Mouse (Mus musculus) T-helper 17 cell (primary cell): ENCODE results near the gene Apold1.

Experiments
- in situ Hi-C, 2 experiments: fragments of 300-600 bp; cut with MboI, MseI; formaldehyde crosslinking; loops; 1 replicate in 1 of 2; 2 replicates in 1 of 2; pipeline ENCODE4 v1.15.1; 2025; ENCODE audit warnings: high pct_unique_total_duplicates in 2 of 2

Gene Apold1

DNA sequence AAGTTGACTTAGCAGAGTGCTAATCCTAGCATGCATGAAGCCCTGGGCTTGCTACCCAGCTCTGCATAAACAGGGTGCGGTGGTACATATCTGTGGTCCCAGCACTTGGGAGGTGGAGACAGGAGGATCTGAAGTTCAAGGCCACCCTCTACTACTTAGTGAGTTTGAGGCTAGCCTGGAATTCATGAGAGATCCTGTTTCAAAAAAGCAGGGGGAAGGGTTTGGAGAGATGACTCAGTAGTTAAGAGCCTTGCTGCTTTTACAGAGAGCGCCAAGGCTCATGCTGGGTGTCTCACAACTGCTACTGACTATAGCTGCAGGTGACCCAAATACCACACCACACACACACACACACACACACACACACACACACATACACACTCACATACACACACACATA lies 12.0 kb upstream of the Apold1 start:
- in situ Hi-C loops, result no loop called here

DNA sequence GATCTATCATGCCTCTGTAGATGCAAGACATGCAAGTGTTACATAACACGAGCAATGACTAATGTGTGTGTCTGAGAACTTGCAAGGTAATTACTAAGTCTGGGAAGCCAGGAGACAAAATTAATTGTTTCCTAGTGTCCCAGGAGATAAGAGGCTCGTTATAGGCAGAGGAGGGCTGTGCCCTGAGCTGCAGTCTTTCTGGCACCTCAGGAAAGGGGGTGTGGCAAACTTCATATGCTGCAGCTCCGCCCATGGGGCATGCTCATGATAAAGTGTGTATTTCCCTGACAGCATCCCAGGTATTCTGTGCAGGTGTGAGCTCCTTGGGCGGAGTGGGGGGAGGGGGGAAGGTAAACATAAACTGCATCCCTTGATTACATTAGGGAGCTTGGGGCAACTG lies 9.4 kb upstream of the Apold1 start:
- in situ Hi-C loops, result no loop called here

DNA sequence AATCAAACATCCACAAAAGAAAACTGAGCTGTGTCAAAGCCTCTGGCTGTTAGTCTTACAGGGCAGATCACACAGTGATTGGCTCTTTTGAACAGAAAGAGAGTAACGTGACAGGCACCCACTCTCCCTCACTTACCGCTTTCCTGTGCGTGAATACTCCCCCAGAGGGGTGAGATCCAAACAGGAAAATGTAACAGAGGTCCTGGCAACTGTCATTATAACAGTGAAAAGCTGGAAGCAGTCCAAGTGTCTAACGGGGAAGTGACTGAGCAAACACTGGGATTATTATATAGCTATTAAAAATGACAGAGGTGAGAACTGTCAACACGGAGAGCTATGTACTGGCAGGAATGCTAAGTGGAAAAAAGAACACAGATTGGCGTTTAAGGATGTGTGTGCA lies 4.9 kb upstream of the Apold1 start:
- in situ Hi-C loops, result no loop called here

DNA sequence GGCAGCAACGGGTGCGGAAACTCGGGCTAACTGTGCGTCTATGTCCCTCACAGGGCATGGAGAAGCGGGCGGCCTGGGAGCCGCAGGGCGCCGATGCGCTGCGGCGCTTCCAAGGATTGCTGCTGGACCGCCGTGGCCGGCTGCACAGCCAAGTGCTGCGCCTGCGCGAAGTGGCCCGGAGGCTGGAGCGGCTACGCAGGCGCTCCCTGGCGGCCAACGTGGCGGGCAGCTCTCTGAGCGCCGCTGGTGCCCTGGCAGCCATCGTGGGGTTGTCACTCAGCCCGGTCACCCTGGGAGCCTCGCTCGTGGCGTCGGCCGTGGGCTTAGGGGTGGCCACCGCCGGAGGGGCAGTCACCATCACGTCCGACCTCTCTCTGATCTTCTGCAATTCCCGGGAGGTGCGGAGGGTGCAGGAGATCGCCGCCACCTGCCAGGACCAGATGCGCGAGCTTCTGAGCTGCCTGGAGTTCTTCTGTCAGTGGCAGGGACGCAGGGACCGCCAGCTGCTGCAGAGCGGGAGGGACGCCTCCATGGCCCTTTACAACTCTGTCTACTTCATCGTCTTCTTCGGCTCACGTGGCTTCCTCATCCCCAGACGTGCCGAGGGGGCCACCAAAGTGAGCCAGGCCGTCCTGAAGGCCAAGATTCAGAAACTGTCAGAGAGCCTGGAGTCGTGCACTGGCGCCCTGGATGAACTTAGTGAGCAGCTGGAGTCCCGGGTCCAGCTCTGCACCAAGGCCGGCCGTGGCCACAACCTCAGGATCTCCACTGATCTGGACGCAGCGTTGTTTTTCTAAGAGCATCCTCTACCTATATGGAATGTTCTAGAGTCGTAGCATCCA lies 2.2 kb downstream of the Apold1 start:
- in situ Hi-C loops, result loop anchor here in 1 of 2 experiments (10.0 kb wide), 1 partner anchor 839 kb away; no protein-coding TSS in a partner anchor

DNA sequence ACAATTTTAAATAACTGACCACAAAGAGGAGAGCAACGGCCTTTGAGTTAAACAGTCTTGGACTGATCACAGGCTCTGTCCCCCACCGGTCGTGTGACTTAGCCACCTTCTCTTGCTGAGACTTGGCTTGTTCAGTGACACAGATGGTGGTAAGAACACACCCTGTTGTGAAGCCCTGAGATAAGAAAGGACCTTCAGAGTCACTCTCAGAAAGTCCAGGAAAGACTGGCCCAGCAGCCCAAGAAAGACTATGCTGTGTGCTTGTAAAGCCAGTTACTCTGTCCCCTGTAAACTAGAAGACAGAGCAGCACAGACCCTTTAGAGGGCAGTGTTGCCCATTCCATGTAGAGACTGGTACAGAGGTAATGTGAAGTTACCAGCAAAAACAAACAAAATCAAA lies 3.2 kb downstream of the Apold1 start:
- in situ Hi-C loops, result loop anchor here in 1 of 2 experiments (10.0 kb wide), 1 partner anchor 840 kb away; no protein-coding TSS in a partner anchor

DNA sequence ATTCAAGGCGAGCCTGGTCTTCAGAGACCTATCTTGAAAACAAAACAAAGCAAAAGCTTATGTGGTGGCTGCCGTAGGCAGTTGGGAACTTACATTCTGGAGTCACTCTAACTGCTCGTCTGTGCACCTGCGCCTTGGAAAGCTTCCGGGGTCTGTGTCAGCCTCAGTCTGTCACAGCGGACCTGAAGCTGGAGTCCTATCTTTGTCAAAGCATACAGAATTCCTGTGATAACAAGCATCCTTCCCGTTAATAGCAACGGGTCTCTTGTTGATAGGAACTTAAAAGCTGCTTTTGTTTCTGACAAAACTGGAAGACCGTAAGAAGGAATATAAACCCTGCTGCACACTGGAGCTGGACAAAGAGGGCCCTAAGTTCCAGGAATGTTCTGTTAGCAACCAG lies 6.9 kb downstream of the Apold1 start:
- in situ Hi-C loops, result loop anchor here in 1 of 2 experiments (10.0 kb wide), 1 partner anchor 844 kb away; no protein-coding TSS in a partner anchor

DNA sequence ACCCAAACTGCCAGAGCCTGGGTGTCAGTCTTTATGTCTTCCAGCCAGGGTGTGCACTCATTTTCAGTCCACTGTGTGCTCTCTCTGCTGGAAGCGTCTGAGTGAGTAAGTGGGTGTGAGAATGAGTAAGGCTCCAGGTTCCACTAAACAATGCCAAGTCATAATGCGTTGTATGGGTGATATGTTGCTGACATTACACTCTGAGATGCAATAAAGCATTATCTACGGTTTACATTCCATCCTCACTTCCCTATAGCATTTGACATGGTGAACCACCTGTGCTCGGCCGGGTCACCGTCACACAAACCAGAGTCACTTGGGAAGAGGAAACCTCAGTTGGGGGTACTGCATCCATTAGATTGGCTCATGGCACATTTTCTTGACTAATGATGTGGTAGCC lies 9.2 kb downstream of the Apold1 start:
- in situ Hi-C loops, result no loop called here

DNA sequence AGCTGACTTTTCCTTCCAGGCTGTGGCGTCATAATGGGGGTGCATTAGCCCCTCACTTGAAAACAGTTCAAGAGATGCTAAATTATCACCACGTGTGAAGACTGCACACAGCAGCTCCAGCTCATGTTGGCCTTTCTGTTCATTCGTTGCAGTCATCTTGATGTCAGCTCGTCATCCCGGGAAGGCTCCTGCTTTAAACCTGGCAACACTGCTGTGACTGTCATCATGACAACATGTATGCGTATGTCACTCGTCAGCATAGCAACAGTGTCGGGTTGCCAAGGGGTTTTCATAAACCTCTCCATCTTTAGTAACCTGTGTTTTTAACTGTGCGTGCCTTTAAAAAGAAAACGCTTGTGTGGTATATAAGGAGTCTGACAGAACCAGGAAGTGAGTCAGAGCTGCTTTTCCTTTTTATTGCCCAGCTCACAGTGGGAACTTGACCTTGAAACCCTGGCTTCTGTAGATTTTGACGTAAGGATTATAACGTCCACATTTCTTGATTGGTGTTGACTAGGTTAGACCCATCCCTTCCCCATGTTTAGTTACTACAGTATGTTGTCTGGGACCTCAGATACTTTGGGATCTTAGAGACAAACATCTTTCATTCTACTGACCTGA lies 12.6 kb downstream of the Apold1 start:
- in situ Hi-C loops, result no loop called here

DNA sequence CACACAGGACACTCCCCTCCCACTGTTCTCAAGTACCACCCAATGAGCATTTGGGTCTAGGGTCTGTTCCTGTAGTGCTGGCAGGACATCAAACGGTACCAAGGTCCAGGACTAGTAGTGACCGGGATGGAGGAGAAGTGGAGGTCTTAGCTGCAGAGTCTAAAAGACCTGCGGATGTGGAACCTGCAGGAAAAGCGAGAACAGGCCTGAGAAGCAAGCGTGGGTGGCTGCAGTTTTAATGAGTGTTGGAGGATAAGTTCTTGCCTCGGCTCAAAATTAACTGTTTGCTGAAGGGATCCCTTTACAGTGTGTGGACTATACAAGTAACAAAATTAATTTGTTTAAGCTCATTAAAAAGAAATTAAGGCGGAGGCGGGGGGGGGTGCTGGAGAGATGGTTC lies 13.5 kb downstream of the Apold1 start:
- in situ Hi-C loops, result no loop called here

DNA sequence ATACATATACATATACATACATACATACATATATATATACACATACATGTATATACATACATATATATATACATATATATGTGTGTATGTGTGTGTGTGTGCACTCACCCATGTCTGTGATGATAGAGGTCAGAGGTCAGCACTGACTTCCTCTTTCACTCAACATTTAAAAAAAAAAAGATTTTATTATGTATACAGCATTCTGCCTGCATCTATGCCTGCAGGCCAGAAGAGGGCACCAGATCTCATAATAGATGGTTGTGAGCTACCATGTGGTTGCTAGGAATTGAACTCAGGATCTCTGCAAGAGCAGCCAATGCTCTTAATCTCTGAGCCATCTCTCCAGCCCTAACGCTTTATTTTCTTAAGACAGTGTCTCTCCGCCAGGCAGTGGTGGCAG lies 15.4 kb downstream of the Apold1 start:
- in situ Hi-C loops, result no loop called here

DNA sequence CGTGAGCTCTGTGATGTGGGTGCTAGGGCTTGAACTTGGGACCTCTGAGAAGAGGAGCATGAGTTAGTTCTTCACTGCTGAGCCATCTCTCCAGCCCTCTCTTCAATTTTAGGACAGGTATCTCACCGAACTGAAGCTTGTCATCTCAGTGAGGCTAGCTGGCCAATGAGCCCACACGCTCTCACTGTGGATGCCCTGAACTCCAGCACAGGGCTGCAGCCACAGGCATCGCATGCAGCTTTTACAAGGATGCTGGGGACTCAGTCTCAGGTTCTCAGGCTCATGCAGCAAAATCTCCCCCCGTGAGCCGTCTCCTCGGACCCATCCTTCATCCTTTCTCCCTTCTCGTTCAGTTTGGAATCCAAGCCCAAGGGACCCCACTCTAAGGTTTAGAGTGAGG lies 16.6 kb downstream of the Apold1 start:
- in situ Hi-C loops, result no loop called here

DNA sequence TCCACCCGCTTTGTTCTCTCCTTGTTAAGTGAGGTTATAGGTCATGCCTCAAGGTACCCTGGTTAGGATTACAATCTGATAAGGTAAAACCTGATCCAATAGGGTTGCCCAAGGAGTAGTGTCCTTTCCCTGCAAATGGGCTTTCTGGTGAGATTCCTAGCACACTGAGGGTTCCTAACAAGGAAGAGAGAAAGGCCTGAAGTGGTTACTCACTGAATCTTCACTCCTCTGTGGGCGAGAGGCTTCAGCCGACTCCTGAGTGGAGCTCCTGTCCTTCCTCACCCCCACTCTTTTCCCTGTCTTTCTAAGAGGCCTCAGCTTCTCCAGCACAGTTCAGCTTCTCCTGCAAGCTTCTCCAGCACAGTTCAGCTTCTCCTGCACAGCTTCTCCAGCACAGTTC lies 17.3 kb downstream of the Apold1 start:
- in situ Hi-C loops, result no loop called here

DNA sequence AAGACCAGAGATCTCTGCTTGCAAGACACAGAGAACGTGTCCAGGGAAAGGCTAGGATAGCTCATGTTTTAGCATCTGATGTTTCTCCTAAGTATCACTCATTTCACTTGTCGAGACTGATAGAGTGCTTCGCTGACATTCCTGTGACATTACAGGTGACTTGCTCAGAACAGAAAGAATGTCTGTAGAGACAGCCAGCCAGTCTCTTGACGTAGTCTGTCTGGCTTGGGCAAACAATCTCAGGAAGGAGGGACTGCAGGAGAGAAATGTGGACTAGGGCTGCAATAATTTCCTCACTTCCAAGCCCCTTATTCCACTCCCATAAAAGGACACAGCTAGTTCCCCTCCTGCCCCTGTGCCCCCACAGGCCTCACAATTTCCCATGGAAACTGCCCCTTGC lies 18.8 kb downstream of the Apold1 start:
- in situ Hi-C loops, result no loop called here

DNA sequence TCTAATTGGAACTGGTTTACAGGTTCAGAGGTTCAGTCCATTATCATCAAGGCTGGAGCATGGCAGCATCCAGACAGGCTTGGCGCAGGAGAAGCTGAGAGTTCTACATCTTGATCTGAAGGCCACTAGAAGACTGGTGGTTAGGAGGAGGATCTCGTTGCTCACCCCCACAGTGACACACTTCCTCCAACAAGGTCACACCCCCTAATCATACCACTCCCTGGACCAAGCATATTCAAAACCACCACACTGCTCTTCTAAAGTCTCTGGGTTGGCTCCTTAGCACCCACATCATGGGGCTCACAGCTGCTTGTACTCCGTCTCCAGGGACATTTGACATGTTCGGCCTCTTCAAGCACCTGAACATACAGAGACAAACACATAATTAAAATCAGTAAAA lies 20.5 kb downstream of the Apold1 start:
- in situ Hi-C loops, result no loop called here

DNA sequence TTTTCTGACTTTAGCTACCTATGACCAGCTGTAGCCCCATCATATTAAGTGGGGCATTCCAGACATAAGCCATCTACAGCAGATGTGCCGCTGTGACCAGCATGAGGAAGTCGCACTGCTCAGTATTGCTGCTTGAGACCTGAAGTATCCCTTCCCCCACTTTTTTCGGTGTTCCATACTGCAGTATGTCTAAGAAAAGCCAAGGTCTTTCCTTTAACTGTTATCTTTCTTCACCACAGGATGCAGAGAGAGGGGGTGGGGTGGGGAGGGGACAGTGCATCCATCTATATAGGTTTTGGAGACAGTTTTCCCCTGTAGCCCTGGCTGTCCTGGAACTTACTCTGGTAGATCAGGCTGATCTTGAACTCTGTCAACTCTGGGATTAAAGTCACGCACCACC lies 24.9 kb downstream of the Apold1 start:
- in situ Hi-C loops, result no loop called here

DNA sequence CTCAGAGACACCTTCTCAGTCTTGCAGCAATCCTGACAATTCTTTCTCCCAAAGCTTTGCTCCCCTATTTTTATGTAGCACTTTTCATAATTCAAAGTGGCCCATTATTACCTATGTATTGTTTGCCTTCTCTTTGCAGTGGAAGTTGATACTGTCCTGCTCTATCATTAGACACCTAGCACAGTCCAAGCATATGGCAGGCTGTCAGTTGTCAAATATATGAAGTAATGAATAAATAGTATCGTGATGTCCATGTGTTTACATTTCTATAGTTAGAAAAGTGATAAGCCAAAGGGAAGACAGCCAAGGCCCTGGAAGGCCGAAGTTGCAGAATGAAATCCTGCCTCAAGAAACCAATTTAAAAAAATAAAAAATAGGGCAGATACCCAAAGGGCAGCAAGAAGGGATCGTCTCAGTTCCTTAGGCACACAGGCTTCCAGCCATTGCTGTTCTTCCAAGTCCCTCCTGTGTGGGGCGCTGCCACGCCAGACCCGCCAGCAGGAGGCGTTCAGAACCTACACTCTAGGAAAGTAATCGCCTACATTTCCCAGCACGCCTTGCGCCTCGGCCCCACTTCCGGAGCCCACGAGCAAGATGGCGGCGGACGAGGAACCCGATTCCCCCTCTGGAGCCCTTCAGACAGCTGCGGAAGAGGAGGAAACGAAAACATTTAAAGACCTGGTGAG lies 29.7 kb downstream of the Apold1 start, which contains the start of gene Ddx47:
Gene Ddx47, plus strand, starts transcription at position 565 of the 686 bp plus-strand sequence.
- in situ Hi-C loops, result loop anchor here in 1 of 2 experiments (10.0 kb wide), 1 partner anchor 364 kb away; no protein-coding TSS in a partner anchor

DNA sequence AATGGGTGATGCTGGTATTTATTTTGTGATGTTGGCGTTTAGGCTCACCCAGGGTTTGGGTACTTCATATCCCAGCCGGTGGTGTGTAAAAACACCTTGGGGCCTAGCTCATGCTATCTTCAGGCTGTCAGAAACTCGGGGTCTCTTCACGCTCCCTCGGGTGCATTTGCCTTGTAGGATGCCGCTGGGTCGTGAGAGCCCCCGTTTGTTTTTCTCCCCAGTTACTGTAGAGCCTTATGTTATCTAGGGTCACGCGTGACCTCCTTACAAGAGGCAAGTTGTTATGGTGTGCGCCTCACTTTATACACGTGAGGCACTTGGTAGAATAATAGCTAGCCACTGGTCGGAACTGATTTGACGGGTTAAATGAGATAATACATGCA lies 30.2 kb downstream of the Apold1 start:
- in situ Hi-C loops, result loop anchor here in 1 of 2 experiments (10.0 kb wide), 1 partner anchor 363 kb away; no protein-coding TSS in a partner anchor

DNA sequence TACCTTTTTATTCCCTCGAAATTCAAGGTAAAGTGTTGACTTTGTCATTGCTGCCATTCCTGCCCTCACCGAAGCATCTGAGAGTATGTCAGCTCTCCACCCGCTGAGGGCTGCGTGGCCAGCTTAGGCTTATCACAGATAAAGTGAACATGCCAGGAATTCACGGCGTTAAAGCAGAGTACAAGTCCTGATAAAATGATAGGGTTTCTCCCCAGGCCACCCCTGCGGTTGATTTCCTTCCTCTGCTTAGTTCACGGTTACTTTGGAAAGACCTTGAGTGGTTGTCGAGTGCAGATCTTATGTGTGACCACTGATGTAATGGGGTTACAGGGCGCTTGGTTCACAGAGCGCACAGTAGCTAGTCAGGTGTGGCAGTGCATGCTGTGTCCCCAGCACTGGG lies 35.7 kb downstream of the Apold1 start:
- in situ Hi-C loops, result loop anchor here in 1 of 2 experiments (10.0 kb wide), 1 partner anchor 358 kb away; no protein-coding TSS in a partner anchor

DNA sequence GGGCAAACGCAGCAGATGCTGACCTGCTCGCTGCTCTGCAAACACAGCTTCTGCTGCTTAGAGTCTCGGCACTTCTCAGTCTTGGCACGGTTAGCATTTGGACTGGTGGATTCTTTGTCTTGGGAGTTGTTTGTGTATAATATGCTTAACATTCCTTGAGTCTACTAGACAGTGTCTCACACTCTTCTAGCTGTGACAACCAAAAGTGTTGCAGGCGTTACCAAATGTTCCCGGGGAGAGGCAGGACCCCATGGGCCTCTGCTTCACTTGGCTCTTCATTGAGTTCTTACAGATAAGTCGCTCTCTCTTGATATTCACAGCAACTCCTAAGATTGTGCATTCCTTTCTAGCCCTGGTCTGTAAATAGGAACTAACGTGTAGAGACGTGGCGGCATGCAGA lies 38.0 kb downstream of the Apold1 start:
- in situ Hi-C loops, result loop anchor here in 1 of 2 experiments (10.0 kb wide), 1 partner anchor 355 kb away; no protein-coding TSS in a partner anchor

DNA sequence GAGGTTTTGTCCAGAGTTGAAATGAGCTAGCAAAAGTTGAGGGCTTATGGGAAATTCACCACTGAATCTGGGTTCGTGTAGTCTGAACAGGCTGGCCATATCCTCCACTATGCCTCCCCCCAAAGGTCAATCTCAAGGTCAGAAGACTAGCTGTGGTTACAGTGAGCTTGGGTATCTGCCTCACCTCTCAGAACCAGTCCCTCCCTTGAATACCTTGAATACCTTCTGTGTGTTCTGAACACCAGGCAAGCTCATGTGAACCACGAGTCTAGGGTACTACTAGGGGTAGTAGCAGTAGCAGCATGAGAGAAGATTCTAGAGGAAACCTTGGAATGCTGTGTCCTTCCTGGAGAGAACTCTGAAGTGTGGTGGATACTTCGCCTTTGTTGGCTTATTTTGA lies 40.1 kb downstream of the Apold1 start:
- in situ Hi-C loops, result loop anchor here in 1 of 2 experiments (5.0 kb wide), 1 partner anchor 121 kb away; no protein-coding TSS in a partner anchor

DNA sequence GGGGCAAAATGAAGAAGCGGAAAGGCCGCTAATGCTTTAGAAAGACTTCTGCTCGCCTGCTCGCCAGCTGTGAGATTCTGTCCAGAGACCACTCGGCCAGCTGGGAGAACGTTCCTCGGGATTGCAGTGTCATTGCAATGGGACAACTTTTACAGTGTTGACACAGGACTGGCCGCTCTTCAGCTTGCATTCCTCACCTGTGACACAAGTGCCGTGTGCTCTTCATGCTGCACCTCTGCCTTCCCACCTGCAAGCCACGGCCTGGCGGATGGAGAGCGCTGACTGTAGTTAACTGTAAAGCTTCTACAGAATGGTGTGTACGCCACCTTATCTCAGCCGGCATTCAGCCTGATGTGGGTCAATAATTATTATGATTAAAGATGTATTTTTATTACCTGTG lies 41.9 kb downstream of the Apold1 start:
- in situ Hi-C loops, result loop anchor here in 1 of 2 experiments (5.0 kb wide), 1 partner anchor 119 kb away; no protein-coding TSS in a partner anchor
